Mouse (Mus musculus) liver, adult 2 months (tissue): Measurements from ENCODE around the gene Ntn1.

ENCODE experiments used
- CTCF ChIP-seq: fragments of 200-500 bp; IDR thresholded peaks from 2 replicates; pipeline ENCODE4 v1.5.1; 2011; ENCODE audit warnings: low read depth, low read length, control low read depth
- POLR2A ChIP-seq: fragments of 200-500 bp; IDR thresholded peaks from 2 replicates; pipeline ENCODE4 v1.6.1; 2011; ENCODE audit warnings: low read length, control low read depth; ENCODE audit not compliant: insufficient read depth; ENCODE audit errors: extremely low read depth

DNA sequence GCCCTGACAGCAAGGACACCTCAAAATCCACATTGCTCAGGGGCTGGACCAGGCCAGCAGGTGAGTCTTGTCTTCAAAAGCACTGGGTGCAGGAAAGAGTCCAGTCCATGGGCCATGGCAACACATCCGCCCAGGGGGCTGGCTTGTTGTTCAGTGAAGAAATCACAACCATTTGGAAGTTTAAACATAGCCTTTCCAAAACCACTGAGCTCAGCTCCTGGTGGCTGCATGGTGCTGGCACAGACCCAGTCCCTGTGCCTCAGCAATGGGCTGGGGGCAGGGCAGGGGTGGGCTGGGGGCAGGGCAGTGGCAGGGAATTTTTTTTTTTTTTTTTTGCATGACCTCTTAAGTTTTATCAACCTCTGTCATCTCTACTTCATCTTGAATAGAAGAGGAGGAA lies 192.0 kb downstream of the Ntn1 start:
- no peak for TF ChIP-seq CTCF
- TF ChIP-seq POLR2A, result no peak
